Mouse (Mus musculus): Measurements from ENCODE around the gene Slc38a11. TPM values are rescaled to one million over a fixed set of nuclear protein-coding genes. Genes with fewer than 3 reads are reported as not detected.

The Slc38a11 gene
- total RNA-seq (2021), result 1 to 10 TPM; 1.7 to 2.1 TPM

GRCm38 (mm10) chr2:65363828-65364497 is at the start of gene Slc38a11:
Gene Slc38a11 (minus strand): TSS chr2:65364034.
- intact Hi-C loops (cut with DNase I), result no loop called here
- no peak for DNase-seq (ENCODE audit: low spot score in 2 of 2)

GRCm38 (mm10) chr2:65407110-65407509 is 43.3 kb upstream of the Slc38a11 start:
- intact Hi-C loops (cut with DNase I), result no loop called here
- DNase-seq (ENCODE audit: low spot score in 2 of 2), result no peak

DNA sequence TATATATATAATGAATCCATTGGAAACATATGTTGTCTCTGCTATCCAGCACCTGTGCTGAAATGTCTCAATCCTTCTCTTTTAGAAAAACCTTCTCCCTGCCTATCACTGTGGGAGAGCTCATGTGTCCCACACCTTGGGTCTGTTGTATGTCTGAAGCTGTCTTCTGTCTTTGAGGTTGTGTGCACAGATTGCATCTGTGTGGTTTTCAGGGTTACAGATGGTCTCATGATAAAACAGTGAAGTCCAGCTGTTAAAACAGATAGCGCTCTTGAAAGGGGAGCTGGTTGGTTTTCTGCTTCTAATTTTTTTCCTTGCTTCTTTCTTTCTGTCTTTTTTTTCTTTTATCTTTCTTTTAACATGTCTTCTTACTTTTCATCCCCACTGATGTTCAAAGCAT is 41.6 kb upstream of the Slc38a11 start:
- no peak for DNase-seq (ENCODE audit: low spot score in 2 of 2)
- intact Hi-C loops (cut with DNase I), result no loop called here

- no peak for DNase-seq (ENCODE audit: low spot score in 2 of 2)
- intact Hi-C loops (cut with DNase I), result no loop called here
These were observed 38.2 kb upstream of the Slc38a11 start for GRCm38 (mm10) chr2:65402001-65402400.

- no peak for DNase-seq (ENCODE audit: low spot score in 2 of 2)
- intact Hi-C loops (cut with DNase I), result loop anchor here (5.0 to 10.0 kb wide), 2 partner anchors 167 to 385 kb away; partner anchors contain the start of gene Scn3a
These were observed 36.1 kb upstream of the Slc38a11 start for GRCm38 (mm10) chr2:65399938-65400337.

DNA sequence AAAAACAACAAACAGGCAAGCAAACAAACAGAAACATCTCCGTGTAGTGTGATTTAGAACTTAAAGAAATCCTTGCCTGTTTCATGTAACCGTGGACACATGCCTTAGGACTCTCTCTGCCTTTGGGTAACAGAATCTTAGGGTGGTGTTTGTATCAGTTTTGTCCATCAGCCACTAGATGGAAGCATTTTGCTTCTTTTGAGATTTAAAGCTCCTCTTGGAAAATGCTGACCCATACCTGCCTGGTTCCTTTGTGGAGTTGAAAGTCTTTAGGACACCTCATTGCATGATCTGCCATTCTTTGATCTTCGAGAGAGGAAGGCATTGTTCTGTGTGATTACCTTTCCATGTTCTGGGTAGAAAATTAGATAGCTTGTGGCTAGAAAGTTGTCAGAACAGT is 32.3 kb upstream of the Slc38a11 start:
- intact Hi-C loops (cut with DNase I), result loop anchor here (5.0 to 10.0 kb wide), 2 partner anchors 171 to 389 kb away; partner anchors contain the start of gene Scn3a
- no peak for DNase-seq (ENCODE audit: low spot score in 2 of 2)

DNA sequence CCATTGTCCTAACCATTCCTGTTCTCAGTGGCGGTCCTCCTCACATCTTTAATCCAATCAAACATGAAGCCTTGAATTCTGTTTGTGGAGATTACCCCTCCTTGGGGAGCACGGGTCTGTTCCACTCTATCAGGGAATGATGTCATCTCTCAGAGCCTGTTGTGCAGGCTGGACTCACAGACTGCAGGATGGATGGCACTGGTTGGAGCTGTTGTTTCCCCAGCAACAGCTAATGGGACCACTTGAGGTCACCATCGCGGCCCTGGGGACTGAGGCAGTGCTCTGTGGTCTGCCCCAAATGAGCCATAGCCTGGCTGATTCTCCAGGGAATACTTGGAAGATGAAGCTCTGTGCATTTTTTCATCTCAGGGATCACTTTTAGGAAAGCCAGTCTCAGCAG is 29.2 kb upstream of the Slc38a11 start:
- intact Hi-C loops (cut with DNase I), result loop anchor here (10.0 kb wide), 1 partner anchor 392 kb away; no protein-coding TSS in a partner anchor

GRCm38 (mm10) chr2:65391322-65391721 is 27.5 kb upstream of the Slc38a11 start:
- intact Hi-C loops (cut with DNase I), result loop anchor here (10.0 kb wide), 1 partner anchor 393 kb away; no protein-coding TSS in a partner anchor
- no peak for DNase-seq (ENCODE audit: low spot score in 2 of 2)

More for the DNA sequence above, 29.2 kb upstream of the Slc38a11 start:
- DNase-seq (ENCODE audit: low spot score in 2 of 2), result no peak

DNA sequence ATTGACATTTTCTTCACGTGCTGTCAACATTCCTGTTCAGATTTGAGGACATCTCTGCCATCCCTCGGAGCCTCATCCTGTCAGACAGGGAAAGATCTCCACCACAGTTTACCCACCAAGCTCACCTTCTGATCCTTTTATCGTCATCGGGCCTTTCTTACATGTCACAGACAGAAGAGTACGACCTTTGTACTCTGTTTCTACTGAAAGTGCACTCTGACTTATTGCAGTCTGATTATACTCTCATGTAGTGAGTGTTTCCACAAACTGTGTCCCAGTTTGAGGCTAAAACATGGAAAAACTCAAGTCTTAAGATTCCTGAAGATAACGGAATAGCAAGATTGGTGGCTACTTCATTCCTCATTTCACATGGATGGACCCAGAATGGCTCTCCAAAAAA is 21.0 kb upstream of the Slc38a11 start:
- intact Hi-C loops (cut with DNase I), result no loop called here
- no peak for DNase-seq (ENCODE audit: low spot score in 2 of 2)

DNA sequence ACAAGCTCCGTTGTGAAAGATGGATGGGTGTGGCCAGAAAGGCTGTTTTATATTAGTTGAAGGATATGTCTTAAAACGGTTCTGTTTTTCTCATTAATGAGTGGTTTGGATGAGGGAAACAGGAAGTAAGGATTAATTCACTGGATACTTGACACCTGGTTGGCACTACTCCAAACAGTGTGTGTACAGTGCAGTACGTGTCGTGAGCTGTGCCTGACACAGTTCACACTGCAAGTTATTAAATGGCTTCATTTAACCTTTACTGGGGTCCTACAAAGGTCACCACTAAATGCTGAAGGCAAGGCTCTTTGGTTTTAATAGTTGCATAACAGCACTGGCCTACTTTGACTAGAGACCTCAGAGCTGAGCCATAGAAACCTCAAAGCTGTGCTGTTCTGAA is 18.7 kb upstream of the Slc38a11 start:
- no peak for DNase-seq (ENCODE audit: low spot score in 2 of 2)
- intact Hi-C loops (cut with DNase I), result no loop called here

- intact Hi-C loops (cut with DNase I), result no loop called here
- no peak for DNase-seq (ENCODE audit: low spot score in 2 of 2)
These were observed 14.6 kb upstream of the Slc38a11 start for GRCm38 (mm10) chr2:65378425-65378824.

DNA sequence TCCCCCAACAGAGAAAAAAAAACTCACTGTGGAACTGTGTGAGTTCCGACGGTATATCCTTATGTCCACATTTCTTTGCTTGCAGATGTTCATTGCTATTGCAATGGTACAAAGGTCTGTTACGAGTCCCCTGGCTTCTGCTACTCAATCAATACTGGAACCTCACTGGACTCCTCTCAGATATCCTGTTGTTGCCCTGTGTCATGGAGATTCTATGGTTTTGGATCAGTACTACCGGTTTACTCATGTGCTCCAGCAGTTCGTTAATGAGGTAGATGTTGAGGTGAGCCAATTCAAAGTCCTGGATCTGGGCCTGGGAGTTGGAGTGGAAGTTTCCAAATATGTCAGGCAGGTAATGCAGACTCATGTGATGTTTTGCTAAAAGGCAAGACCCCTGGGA is 10.6 kb upstream of the Slc38a11 start:
- DNase-seq (ENCODE audit: low spot score in 2 of 2), result no peak
- intact Hi-C loops (cut with DNase I), result no loop called here

DNA sequence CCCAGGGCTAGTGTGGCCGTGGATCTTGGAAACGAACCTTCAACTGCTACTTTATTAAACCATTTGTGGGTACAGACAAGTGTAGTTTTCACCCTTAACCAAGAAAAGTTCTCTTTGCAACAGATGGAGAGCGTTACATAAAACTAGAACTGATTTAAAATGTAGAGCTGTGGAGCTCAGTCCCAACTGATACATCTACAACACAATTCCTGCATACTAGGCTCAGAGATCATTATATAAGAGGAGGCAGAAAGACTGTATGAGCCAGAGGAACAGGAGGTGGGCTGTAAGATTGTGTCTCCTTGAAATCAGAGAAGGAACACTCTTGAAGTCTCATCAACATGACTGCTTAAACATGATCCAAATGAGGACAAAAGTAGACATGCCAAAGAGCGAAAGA is 9.2 kb upstream of the Slc38a11 start:
- intact Hi-C loops (cut with DNase I), result no loop called here

GRCm38 (mm10) chr2:65360736-65361475 is 2.9 kb downstream of the Slc38a11 start:
- DNase-seq (ENCODE audit: low spot score in 2 of 2), result no peak

More for the DNA sequence above, 9.2 kb upstream of the Slc38a11 start:
- no peak for DNase-seq (ENCODE audit: low spot score in 2 of 2)

DNA sequence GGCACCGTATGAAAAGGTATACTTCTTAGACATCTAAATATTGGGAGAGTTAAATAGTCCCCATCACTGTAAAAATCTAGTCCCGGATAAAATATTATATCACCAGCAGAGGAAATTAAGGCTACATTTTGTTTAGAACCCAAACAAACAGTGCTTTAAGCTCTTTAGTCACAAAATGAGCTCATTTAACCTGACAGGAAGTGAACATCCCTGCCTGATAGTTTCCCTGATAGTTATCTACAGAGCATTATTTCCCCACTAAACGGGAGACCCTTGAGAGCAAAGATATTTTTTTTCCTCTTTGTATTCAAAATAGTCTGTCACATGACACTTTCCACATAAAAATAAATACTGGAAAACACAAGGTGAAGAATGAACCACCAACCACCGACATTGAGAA is 16.5 kb downstream of the Slc38a11 start:
- no peak for DNase-seq (ENCODE audit: low spot score in 2 of 2)
- intact Hi-C loops (cut with DNase I), result no loop called here

More at GRCm38 (mm10) chr2:65360736-65361475, 2.9 kb downstream of the Slc38a11 start:
- intact Hi-C loops (cut with DNase I), result no loop called here

DNA sequence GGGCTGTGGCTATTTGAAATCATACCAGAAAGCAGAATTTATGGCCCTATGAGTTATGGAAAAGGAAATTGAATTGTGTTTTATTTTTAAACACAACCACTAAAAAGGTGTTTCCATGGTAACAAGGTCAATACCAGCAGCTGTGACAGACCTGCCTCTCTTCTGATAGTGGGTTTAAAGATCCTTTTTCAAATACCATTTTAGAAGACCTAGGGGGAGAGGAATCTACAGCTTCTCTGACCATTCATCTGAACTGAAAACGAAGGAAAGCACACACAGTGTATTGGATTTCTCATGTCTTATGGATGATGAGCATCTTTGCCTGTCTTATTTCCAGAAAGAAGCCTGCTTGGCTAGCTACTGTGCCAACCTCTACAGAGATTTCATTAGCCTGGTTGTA is 16.9 kb downstream of the Slc38a11 start:
- intact Hi-C loops (cut with DNase I), result no loop called here
- no peak for DNase-seq (ENCODE audit: low spot score in 2 of 2)

DNA sequence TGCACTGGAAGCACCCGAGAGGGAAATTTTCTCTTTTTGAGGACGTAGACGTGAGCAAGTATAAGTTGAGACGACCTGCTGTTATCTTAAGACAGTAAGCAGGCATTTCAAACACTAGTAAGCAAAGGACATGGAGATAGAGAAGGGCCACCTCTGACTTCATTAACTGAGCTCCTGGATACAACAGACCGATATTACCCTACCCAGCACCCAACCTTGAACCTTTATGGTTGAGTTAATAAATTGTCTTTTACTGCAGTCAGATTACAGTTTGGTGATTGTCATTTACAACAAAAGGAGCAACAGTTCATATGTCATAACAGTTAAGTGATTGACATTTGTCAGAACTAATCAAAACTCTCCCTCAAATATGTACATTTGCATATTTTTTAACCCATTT is 17.8 kb downstream of the Slc38a11 start:
- DNase-seq (ENCODE audit: low spot score in 2 of 2), result no peak
- intact Hi-C loops (cut with DNase I), result no loop called here

GRCm38 (mm10) chr2:65342057-65342456 is 21.8 kb downstream of the Slc38a11 start:
- intact Hi-C loops (cut with DNase I), result no loop called here
- no peak for DNase-seq (ENCODE audit: low spot score in 2 of 2)

DNA sequence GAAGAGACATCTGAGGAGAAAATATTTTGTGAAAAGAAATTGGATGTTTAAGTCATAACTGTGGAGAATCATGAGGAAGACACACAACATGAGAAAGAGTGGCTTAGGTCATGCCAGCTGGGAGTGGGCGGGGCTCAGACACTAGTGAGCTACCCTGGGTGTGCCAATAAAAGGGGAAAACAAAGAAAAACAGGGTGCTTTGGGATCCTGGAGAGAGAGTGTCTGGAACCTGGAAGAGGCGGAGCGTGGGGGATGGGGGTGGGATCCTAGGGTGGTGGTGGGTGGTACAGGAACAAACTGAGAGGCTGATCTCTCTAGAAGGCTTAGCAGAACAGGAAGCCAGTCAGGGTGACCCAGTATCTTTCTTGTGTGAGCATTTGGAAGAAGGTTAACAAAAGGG is 23.0 kb downstream of the Slc38a11 start:
- no peak for DNase-seq (ENCODE audit: low spot score in 2 of 2)
- intact Hi-C loops (cut with DNase I), result no loop called here

- peak; percentile 21 to 34 for DNase-seq (ENCODE audit: low spot score in 2 of 2)
These were observed 26.3 kb downstream of the Slc38a11 start for GRCm38 (mm10) chr2:65337378-65338140.

More at GRCm38 (mm10) chr2:65337378-65338140, 26.3 kb downstream of the Slc38a11 start:
- intact Hi-C loops (cut with DNase I), result loop anchor here (1.0 to 10.0 kb wide), 3 partner anchors 103 to 370 kb away; partner anchors contain the start of gene Cobll1

Measured in left cerebral cortex, postnatal 36 days (tissue).